Mouse (Mus musculus): ENCODE measurements around the gene Pnpt1. TPM values are rescaled to one million over a fixed set of nuclear protein-coding genes. Genes with fewer than 3 reads are reported as not detected.

Pnpt1 gene
- polyA plus RNA-seq, 1 experiment: 4.6 TPM

- peak; percentile 36; the same call in 1 of the 2 replicates for TF ChIP-seq POLR2A (IDR thresholded peaks at IDR 0.05; ENCODE audit: borderline replicate concordance, extremely low read depth, low read depth, low read length)
- peak; percentile 49 for TF ChIP-seq CTCF (IDR thresholded peaks at IDR 0.05; ENCODE audit: insufficient read depth, low read length)
- Histone ChIP-seq H3K4me3 (replicated peaks; ENCODE audit: extremely low read depth, low read depth, low read length) (peak overlapping the region; percentile 100), H3K4me1 (ENCODE audit: control insufficient read depth, insufficient read depth, low read length) (peaks cover 8% of the 10 kb centered on the region)
- DNase-seq: no peak
- WGBS: 1% methylated on average over 38 of the region's 38 CpGs
Measured at GRCm38 (mm10) chr11:29173125-29173631, 42.6 kb downstream of the Pnpt1 start.

GRCm38 (mm10) chr11:29173706-29174436, 43.3 kb downstream of the Pnpt1 start:
- Histone ChIP-seq H3K4me3 (replicated peaks; ENCODE audit: extremely low read depth, low read depth, low read length) (peak overlapping the region; percentile 62), H3K4me1 (ENCODE audit: control insufficient read depth, insufficient read depth, low read length) (peaks cover 8% of the 10 kb centered on the region)
- WGBS: 2% methylated on average over 13 of the region's 13 CpGs
- TF ChIP-seq POLR2A (IDR thresholded peaks at IDR 0.05; ENCODE audit: borderline replicate concordance, extremely low read depth, low read depth, low read length) (no peak), CTCF (IDR thresholded peaks at IDR 0.05; ENCODE audit: insufficient read depth, low read length) (no peak)
- no peak for DNase-seq

- DNase-seq: no peak
- TF ChIP-seq CTCF (IDR thresholded peaks at IDR 0.05; ENCODE audit: insufficient read depth, low read length) (no peak), POLR2A (IDR thresholded peaks at IDR 0.05; ENCODE audit: borderline replicate concordance, extremely low read depth, low read depth, low read length) (no peak)
- WGBS: 93% methylated on average over 1 of the region's 1 CpGs
- H3K4me1 ChIP-seq (ENCODE audit: control insufficient read depth, insufficient read depth, low read length): peaks cover 1% of the 10 kb centered on the region
- H3K4me3 ChIP-seq (replicated peaks; ENCODE audit: extremely low read depth, low read depth, low read length): no peak overlapping the region
Measured at GRCm38 (mm10) chr11:29179319-29179718, 48.8 kb downstream of the Pnpt1 start.

GRCm38 (mm10) chr11:29180657-29181056, 50.1 kb downstream of the Pnpt1 start:
- 64% methylated on average over 3 of the region's 3 CpGs for WGBS
- TF ChIP-seq POLR2A (IDR thresholded peaks at IDR 0.05; ENCODE audit: borderline replicate concordance, extremely low read depth, low read depth, low read length) (no peak), CTCF (IDR thresholded peaks at IDR 0.05; ENCODE audit: insufficient read depth, low read length) (no peak)
- Histone ChIP-seq H3K4me3 (replicated peaks; ENCODE audit: extremely low read depth, low read depth, low read length) (no peak overlapping the region), H3K4me1 (ENCODE audit: control insufficient read depth, insufficient read depth, low read length) (no peaks in the 10 kb centered on the region; the same call in 1 of the 2 replicates)
- DNase-seq: no peak

- no peak for TF ChIP-seq CTCF (IDR thresholded peaks at IDR 0.05; ENCODE audit: insufficient read depth, low read length)
- TF ChIP-seq POLR2A (IDR thresholded peaks at IDR 0.05; ENCODE audit: borderline replicate concordance, extremely low read depth, low read depth, low read length): no peak
- no peak for DNase-seq
- Histone ChIP-seq H3K4me3 (replicated peaks; ENCODE audit: extremely low read depth, low read depth, low read length) (no peak overlapping the region), H3K4me1 (ENCODE audit: control insufficient read depth, insufficient read depth, low read length) (no peaks in the 10 kb centered on the region; the same call in 1 of the 2 replicates)
- WGBS: 83% methylated on average over 5 of the region's 5 CpGs
Measured at GRCm38 (mm10) chr11:29181751-29182150, 51.2 kb downstream of the Pnpt1 start.

GRCm38 (mm10) chr11:29188981-29189380, 58.4 kb downstream of the Pnpt1 start:
- no peak overlapping the region for H3K4me3 ChIP-seq (replicated peaks; ENCODE audit: extremely low read depth, low read depth, low read length)
- WGBS: 71% methylated on average over 2 of the region's 2 CpGs
- no peaks in the 10 kb centered on the region for H3K4me1 ChIP-seq (ENCODE audit: control insufficient read depth, insufficient read depth, low read length)
- no peak for DNase-seq
- no peak for TF ChIP-seq POLR2A (IDR thresholded peaks at IDR 0.05; ENCODE audit: borderline replicate concordance, extremely low read depth, low read depth, low read length)
- TF ChIP-seq CTCF (IDR thresholded peaks at IDR 0.05; ENCODE audit: insufficient read depth, low read length): no peak

- WGBS: 75% methylated on average over 5 of the region's 5 CpGs
- TF ChIP-seq CTCF (IDR thresholded peaks at IDR 0.05; ENCODE audit: insufficient read depth, low read length) (no peak), POLR2A (IDR thresholded peaks at IDR 0.05; ENCODE audit: borderline replicate concordance, extremely low read depth, low read depth, low read length) (no peak)
- H3K4me3 ChIP-seq (replicated peaks; ENCODE audit: extremely low read depth, low read depth, low read length): no peak overlapping the region
- H3K4me1 ChIP-seq (ENCODE audit: control insufficient read depth, insufficient read depth, low read length): no peaks in the 10 kb centered on the region
- DNase-seq: no peak
Measured at GRCm38 (mm10) chr11:29203653-29204052, 73.1 kb downstream of the Pnpt1 start.

GRCm38 (mm10) chr11:29209774-29210173, 79.2 kb downstream of the Pnpt1 start:
- 88% methylated on average over 2 of the region's 2 CpGs for WGBS
- H3K4me1 ChIP-seq (ENCODE audit: control insufficient read depth, insufficient read depth, low read length): no peaks in the 10 kb centered on the region
- H3K4me3 ChIP-seq (replicated peaks; ENCODE audit: extremely low read depth, low read depth, low read length): no peak overlapping the region
- no peak for DNase-seq
- TF ChIP-seq CTCF (IDR thresholded peaks at IDR 0.05; ENCODE audit: insufficient read depth, low read length): no peak
- TF ChIP-seq POLR2A (IDR thresholded peaks at IDR 0.05; ENCODE audit: borderline replicate concordance, extremely low read depth, low read depth, low read length): no peak

Other genes with a start within 250 kb of the Pnpt1 start
- 7.3 and 10.2 TPM in 2 replicates for gene Ppp4r3b, start 42.1 kb downstream of the Pnpt1 start, polyA plus RNA-seq (2012; rRNA removed)
- gene Cfap36, start 116.7 kb downstream of the Pnpt1 start, polyA plus RNA-seq (2012; rRNA removed): 7.6 and 9.6 TPM in 2 replicates
- gene Ccdc88a, start 242.9 kb downstream of the Pnpt1 start, polyA plus RNA-seq (2012; rRNA removed): 2.0 and 2.3 TPM in 2 replicates

All from lung, adult 2 months (tissue).